Mouse (Mus musculus): ENCODE data around the gene Fads3.

Gene Fads3

DNA sequence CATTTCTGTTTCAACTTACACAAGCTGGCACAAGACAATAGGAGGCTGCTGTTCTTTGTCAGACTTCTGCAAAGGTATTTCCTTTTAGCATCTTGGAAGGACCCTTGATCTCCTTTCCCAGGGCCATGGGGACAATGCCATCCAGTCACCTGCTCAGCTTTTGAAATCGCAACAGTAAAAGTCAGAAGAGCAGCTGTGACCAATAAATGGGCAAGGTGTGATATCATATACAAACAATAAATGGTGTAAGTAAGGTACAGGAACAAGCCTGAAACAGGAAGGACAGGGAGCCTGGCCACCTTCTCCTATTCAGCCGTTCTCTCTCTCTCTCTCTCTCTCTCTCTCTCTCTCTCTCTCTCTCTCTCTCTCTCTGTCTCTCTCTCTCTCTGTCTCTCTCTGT is 9.1 kb downstream of the Fads3 start:
- DNase-seq (ENCODE audit: low spot score in 2 of 2): no peak

DNA sequence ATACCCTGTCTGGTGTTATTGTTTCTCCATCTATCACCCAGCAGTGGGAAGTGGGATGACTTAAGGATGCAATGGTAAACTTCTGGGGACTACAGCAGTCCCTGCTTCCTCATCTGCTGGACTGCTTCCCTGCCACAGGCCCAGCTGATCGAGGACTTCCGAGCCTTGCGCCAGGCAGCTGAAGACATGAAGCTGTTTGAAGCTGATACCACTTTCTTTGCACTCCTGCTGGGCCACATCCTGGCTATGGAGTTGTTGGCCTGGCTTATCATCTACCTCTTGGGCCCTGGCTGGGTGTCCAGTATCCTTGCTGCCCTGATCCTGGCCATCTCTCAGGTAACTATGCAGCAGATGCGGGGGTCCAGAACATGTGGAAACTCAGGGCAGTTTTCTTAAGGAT is 11.3 kb downstream of the Fads3 start:
- no peak for DNase-seq (ENCODE audit: low spot score in 2 of 2)

DNA sequence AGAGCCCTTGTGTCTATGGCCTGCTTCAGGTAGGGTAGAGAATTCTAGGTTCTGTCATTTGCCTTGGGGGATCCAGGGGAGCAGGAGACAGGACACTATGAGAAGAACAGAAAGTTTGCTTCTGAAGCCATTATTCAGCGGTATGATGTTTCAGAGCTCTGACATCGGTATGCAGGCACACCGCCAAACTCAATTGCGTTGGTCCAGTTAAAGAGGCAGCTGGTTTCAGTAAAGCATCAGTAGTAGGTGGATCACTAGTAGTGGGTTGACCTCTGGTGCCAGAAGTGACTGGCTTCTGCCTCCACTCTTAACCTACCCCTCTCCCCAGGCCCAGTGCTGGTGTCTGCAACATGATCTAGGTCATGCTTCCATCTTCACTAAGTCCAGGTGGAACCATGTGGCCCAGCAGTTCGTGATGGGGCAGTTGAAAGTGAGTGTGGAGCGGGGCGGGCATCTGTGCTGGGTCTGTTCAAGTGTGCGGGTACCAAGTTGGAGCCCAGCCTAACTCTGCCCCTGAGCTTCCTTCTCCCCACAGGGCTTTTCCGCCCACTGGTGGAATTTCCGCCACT is 12.4 kb downstream of the Fads3 start:
- DNase-seq (ENCODE audit: low spot score in 2 of 2): no peak

DNA sequence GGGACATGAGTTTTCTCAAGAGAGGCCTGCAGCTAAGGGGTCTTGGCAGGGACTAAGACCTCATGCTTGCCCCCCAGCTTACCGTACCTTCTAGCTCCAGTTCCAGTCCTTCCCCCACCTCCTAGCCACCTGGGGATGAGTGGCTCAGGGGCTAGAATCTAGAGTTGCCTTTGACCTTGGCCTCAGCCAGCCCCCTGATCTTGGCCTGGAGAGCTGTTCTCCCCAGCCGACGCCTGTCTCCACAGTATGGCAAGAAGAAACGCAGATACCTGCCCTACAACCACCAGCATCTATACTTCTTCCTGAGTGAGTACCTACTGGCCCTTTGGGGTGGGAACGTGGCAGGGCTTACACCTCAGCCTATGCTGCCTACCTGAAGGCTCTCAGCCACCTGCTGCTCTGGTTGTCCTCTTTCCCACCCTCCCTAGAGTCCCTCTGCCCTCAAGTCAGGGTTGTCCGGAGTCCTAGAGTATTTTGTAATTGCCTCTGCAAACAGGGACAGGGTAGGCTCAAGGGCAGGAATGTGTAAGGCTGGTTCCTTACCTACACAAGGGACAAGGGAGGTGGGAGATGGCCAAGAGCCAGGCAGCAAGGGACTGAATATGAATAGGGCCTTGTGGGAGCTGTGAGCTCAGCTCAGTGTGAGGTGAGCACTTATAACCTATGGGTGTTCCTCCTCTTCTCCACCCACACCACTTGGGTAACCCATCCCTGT is 13.1 kb downstream of the Fads3 start:
- DNase-seq (ENCODE audit: low spot score in 2 of 2): no peak

DNA sequence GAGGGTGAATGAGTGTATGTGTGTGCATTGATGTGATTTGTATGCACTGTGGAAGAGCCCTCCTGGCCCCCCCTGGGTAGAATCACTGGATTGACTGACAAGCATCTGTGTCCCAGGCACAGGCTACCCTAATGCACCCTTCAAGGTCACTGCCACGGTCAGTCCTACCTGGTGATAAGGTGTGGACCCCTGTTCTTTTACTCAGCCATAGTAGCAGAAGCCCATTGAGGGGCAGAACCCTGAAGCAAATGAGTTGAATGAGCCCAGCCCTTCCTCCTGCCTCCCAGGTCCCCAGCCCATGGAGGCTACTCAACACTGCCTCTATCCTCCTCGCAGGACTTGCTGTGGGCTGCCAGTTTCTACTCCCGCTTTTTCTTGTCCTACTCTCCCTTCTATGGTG is 13.9 kb downstream of the Fads3 start:
- DNase-seq (ENCODE audit: low spot score in 2 of 2): no peak

DNA sequence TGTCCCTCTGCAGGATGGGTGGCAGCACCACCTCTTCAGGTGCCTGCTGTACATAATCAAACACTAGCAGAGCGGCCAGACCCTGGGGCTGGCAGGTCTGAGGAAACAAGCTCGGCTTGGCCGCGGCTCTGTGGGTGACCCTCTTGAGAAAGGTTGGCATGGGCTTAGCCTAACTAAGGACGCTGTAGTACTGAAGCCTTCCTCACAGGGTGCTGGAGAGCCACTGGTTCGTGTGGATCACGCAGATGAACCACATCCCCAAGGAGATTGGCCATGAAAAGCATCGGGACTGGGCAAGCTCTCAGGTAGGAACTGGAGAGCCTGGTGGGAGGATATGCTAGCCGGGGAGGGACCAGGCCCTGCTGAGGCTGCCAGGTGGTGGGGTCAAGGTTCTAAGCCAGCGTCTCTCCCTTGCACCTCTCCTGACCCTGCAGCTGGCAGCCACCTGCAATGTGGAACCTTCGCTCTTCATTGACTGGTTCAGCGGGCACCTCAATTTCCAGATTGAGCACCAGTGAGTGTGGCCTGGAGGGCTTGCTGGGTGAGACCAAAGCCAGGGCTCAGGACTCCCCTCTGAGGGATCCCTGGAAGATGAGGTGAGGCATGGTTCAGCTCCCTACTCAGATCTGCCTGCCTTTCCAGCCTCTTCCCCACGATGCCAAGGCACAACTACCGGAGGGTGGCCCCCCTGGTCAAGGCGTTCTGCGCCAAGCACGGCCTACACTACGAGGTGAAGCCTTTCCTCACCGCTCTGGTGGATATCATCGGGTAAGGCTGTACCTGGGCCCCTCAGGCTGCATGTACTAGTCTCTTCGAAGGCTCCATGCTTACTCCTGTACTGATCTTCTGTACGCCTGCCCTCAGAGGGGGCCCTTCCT is 14.7 kb downstream of the Fads3 start:
- no peak for DNase-seq (ENCODE audit: low spot score in 2 of 2)

DNA sequence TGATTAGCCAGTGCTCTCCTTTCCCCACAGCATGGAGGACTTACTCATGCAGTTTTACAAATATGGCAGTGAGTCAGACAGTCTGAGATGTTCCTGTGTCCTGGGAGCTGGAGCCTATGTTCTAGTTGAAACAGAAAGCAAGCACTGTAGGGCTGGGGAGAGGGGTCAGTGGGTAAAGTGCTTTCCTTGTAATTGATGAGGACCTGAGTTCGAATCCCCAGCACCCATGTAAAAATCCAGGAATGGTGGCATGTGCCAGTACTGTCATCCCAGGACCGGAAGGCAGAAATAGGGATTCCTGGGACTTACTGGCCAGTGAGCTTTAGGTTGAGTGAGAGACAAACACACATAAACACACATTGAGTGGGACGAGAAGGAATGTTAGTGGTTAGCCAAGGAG is 15.3 kb downstream of the Fads3 start:
- DNase-seq (ENCODE audit: low spot score in 2 of 2): no peak

DNA sequence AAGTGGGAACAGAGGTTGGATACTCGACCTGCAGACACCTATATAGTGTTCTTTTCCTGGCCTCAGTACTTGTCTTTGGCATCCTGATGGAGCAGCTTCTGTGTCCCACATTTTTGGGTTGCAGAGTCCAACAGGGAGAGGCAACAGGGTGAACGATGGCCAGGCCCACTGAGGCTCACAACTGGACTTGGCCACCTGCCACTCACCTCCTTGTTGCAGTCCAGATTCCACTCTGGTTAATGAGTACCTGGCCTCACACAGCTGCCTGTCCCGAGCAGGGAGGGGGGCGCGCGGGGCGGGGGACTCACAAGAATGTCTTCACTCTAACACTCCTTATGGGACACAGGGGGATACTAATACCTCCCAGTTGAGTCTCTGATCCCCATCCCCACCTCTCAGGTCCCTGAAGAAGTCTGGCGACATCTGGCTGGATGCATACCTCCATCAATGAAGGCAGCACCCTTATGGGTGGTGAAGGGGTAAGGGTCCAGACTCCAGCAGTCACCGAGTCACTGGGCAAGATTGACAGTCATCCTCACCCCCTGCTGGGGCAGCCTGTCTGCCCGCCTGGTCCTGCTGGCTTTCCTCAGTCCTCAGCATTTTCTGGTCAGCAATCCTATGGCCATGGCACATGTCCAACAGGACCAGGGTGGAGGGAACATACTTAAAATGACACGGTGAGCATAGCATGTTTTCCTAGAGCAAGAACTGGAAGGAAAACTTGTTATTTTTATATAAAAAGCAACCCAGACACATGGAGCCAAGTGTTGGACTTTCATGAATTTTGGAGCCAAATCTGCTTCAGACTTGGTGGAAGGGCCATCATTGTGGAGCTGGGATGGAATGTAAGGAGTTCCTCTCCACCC is 16.4 kb downstream of the Fads3 start:
- no peak for DNase-seq (ENCODE audit: low spot score in 2 of 2)

DNA sequence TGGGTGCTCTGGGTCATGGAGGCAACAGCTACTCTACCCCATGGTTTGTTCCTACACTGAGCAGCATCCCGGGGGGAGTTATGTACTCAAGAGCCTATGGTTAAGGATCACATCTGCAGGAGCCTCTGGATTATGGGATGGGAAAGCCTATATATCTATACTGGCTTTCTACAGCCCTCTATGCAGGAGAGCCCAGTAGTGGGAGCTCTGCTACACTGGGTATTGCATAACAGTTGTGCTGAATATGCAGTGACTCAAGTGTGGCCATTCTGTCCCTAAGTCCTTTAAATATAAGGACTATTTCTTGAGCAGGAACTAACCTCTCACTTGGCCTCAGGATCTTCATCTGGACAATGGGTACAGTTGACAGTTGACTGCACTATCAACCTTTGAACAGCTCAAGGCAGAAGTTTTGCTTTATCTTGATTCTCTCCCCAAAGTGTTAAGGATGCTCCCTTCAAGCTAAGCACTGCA is 17.0 kb downstream of the Fads3 start:
- no peak for DNase-seq (ENCODE audit: low spot score in 2 of 2)

DNA sequence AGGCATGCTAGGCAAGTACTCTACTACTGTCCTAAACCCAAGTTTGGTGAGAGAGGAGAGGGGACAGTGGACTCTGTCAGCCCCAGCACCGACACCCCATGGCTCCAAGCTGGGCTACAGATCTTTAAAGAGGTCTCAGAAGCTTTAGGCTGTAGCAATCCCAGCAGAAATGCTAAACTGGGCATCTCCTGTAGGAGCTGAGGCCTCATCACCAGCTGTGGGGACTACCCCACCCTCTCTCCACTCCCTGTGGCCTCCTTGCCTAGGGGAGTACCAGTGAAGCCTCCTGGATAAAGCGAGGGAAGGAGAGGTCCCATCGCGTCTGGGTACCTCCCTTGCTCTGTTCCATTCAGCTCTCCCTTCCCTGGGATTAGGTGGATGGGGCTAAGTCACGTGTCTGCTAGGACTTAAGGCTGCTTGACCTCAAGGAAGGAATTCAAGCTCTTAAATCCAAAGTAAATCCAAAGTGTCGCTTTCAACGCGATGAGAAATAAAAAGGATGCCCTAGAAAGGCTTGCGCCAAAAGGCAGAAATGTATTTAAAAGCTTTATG is 17.6 kb downstream of the Fads3 start:
- no peak for DNase-seq (ENCODE audit: low spot score in 2 of 2)

DNA sequence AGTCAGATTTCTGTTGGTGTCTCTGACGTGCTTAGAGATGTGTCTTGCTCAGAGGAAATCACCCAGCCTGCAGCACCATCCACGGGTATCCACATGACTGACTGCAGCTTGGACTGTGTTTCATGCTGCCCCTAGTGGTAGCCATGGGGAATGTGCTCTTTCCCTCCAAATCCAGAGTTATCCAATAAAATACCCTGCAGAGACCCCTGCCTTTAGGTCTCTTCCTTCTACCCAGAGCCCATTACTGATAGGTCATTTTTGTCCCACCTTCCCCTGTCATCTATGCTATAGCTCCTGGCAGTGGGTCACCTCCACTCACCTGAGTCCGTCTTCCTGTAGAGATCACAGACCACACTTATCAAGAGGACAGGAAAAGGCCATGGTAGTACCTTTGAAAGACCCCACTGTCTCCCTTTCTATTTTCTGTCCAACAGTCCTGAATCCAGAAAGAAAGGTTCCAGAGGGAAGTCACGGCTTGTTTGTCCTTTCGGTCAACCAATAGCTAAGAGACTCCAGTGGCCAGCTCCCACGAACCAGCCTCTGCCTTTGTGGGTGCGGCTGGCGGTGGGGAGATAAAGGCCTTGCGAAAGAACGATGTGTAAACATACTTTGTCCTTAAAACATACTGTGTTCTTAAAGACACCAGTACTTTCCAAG is 18.7 kb downstream of the Fads3 start:
- DNase-seq (ENCODE audit: low spot score in 2 of 2): peak in 1 of 2 experiments; percentile 60

DNA sequence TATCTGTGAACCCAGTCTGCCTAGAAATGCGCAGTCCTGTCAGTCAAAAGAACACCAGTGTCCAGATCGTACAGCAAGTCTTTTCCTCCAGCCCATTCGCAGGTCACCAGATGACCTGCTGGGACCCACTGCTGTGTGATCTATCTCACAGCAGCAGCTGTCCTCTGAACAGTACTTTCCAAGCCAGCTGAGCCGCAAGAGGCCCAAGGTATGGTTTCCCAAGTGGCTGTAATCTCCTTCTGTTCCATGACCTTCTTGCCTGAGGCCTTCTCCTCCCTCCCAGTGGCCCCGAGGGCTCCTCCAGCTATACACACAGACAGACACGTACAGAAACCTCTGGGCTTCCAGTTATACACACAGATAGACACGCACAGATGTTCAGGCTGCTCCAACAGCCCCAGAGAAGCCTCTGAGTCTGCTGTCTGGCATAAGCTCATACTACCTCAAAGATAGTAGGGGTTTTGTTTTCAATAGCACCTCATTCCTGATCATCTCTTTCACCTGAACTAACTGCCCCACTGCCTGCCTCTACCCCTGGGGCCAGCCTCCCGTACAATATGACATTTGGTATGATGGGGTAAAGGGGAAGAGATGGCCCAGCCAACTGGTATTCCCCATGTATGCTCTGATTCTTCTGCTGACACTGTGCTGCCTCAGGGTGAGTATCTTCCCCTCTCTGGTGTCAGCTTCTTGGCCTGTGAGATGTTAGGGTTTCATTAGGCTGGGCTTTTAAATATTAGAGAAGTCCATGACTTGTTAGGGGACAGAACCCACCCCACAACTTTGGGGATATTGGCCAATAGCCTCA is 19.6 kb downstream of the Fads3 start:
- DNase-seq (ENCODE audit: low spot score in 2 of 2): no peak

DNA sequence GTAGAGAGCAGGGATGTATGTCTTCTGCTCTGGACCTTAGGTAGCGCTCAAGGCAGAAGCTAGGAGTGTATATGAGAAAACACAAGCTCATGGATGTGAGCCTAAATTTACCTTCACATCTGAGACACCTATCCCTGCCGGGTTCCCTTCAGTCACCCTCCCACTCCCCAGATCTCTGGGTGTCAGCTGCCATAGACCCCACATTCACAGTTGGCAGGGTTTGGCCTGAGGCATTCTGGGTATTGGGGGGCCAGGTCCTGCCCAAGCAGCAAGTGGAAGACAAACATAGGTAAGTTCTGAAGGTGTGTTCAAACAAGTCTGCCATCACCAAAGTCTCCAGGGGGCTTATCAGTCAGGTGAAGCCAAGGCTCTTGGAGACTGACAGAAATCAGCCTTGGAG is 20.3 kb downstream of the Fads3 start:
- no peak for DNase-seq (ENCODE audit: low spot score in 2 of 2)

DNA sequence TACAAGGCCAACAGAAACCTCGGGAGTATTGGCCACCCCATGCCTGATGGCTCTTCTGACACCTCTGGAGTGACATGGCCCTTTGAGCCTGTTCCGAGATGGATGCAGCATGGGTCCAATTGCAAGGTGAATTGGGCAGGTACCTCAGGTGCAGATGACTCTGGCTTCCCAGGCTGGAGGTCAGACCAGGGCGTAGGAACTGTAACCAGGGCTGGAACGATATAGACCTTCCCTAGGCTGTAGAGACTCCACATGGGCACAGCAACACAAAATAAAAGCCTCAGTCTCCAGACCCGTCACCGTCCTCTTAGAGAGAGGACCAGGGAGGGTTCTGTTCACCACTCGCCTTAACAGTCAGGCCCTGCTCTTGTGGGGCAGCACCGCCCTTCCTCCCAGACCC is 20.9 kb downstream of the Fads3 start:
- no peak for DNase-seq (ENCODE audit: low spot score in 2 of 2)

DNA sequence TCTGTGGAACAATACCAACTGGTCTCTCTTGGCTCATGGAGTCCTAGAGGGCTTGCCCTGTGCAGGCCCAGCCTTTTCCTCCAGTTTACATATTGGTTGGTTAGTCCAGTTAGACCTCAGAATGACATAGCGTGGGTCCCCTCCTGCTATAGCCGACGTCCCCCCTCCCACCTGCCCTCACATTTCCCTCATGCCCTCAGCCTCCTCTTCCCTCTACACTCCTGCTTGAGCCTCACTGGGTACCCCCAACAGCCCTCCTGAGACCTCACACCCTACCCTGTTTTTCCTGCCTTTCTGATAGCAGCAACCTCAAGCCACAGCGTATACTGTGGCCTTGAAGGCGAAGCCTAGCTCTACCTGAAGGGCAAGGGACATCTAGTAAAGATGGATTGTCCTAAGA is 21.5 kb downstream of the Fads3 start:
- DNase-seq (ENCODE audit: low spot score in 2 of 2): no peak

DNA sequence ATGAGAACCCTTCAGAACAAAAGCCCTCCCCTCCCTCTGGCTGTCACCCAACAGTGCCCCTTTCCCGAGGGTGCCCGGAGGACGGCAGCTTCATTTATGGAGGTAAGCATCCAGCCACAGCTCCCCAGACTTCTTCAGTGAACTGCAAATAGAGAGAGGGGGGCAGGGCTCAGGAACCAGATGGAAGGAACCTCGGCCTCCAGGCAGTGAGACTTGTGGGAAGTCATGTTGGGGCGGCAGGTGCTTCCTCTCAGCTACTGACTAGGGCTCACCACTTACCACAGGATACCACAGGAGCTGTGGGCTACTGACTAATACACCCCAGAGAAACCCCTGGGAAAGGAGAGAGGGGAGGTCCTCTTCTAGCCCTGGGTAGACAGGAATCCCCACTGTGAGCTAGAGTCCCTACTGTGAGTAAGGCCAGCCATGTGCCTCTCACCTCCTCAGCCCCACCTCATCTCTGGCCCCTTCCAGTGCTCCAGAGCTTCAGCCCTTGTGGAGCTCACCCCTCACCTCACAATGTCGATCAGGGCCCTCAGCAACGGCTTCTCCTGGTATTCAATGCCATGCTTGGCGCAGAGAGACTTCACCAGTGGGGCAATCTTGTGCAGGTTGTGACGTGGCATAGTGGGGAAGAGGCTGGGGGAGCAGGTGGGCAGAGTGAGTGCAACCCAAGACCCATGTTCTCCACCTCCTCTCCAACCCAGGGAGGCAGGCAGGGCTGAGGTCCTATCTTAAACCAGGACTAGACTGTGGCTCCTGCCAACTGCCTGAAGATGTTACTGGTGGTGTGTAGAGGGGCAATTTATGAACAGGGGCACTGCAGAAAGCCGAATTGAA is 23.0 kb downstream of the Fads3 start:
- no peak for DNase-seq (ENCODE audit: low spot score in 2 of 2)

DNA sequence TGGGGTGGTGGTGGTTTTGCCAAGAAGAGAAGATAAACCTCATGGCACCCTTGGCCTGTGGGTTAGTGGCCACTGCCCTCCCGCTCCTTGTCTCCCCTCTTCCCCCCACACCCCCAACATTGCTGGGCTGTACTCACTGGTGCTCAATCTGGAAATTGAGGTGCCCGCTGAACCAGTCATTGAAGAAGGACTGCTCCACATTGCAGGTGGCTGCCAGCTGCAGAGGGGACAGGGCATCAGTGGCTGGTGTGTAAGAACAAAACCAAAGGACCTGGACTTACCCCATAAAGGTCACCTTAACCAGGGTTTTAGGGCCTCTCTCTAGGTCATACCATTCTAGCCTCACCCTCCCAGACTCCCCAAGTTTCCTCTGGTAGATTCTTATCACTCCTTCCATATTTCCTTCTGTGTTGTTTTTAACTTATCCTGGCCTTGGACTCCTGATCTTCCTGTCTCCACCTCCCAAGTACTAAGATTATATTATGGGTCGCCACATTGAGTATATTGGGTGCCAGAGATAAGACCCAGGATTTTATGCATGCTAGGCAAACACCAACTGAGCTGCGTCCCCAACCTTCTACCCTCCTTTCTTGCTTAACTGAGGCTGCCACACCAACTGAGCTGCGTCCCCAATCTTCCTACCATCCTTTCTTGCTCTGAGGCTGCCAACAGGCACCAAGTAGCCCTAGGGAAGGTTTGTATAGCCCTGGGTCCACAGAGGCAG is 24.3 kb downstream of the Fads3 start:
- DNase-seq (ENCODE audit: low spot score in 2 of 2): no peak

DNA sequence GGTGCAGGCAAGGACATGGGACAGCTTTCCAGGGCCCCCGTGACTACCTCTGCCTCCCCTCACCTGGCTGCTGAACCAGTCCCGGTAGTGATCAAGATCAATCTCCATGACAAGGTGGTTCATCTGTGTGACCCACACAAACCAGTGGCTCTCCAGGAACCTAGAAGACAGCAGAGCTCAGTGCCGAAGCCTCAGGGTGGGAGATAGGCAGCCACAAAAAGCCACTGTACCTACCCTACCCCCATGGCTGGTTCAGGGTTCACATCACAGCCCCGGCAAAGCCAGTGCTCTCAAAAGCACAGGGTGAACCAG is 24.8 kb downstream of the Fads3 start:
- DNase-seq (ENCODE audit: low spot score in 2 of 2): no peak

DNA sequence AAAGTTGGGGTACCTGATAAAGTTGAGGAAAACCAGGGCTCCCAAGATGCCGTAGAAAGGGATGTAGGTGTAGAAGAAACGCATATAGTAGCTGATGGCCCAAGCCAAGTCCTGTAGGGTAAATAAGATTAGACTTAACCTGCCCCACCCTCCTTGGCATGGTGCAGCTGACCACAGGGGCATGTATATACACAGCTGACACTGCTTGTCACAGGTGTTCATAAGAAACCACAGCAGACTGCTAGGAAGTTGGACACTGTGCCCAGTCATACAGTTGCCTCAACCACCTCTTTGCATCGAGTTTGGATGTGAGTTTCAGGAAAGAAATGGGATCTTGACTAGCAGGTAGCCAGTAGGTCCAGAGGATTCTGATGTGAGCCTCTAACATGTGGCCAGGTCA is 25.1 kb downstream of the Fads3 start:
- DNase-seq (ENCODE audit: low spot score in 2 of 2): no peak
